Mouse (Mus musculus) embryonic facial prominence, embryonic 10.5 days (tissue): Measurements from ENCODE around the gene Tet1. TPM values are rescaled to one million over a fixed set of nuclear protein-coding genes. Genes with fewer than 3 reads are reported as not detected.

ENCODE experiments used
- DNase-seq: peaks from one replicate; pipeline ENCODE4 v3.0.0-alpha.2; 2017; ENCODE audit warnings: low spot score
- H3K27ac ChIP-seq: fragments of 300-500 bp; sonication (generic); replicated peaks from 2 replicates; pipeline ENCODE4 v1.5.1; 2016; ENCODE audit warnings: mild to moderate bottlenecking
- H3K27me3 ChIP-seq: fragments of 300-500 bp; sonication (generic); replicated peaks from 2 replicates; pipeline ENCODE4 v1.6.1; 2016; ENCODE audit warnings: low read depth, mild to moderate bottlenecking; ENCODE audit not compliant: poor library complexity, severe bottlenecking
- H3K36me3 ChIP-seq: fragments of 300-500 bp; sonication (generic); replicated peaks from 2 replicates; pipeline ENCODE4 v1.6.1; 2016; ENCODE audit warnings: mild to moderate bottlenecking, moderate library complexity
- H3K4me1 ChIP-seq: fragments of 300-500 bp; sonication (generic); 2 replicates; pipeline ENCODE4 v1.6.1; 2016
- H3K4me3 ChIP-seq: fragments of 300-500 bp; sonication (generic); 2 replicates; pipeline ENCODE4 v1.5.1; 2016; ENCODE audit warnings: mild to moderate bottlenecking, moderate library complexity
- H3K9me3 ChIP-seq: fragments of 300-500 bp; sonication (generic); 2 replicates; pipeline ENCODE4 v1.6.1; 2016; ENCODE audit warnings: mild to moderate bottlenecking
- WGBS: fragments of 180-500 bp; shearing (Covaris S2); methylation state at CpG from one replicate; pipeline ENCODE4 v1.1.7; 2016; 5-methylcytosine and 5-hydroxymethylcytosine counted together
- polyA plus RNA-seq: library from polyadenylated mRNA; unstranded; fragments of >200 nt; fragmentation: Nextera tagmentation; extraction: Ambion mirVana; gene quantifications from 2 replicates; pipeline ENCODE4 v1.2.1, GENCODE M21; 2016

The Tet1 gene
- polyA plus RNA-seq, 1 experiment from 2014 or later: 34.5 TPM

DNA sequence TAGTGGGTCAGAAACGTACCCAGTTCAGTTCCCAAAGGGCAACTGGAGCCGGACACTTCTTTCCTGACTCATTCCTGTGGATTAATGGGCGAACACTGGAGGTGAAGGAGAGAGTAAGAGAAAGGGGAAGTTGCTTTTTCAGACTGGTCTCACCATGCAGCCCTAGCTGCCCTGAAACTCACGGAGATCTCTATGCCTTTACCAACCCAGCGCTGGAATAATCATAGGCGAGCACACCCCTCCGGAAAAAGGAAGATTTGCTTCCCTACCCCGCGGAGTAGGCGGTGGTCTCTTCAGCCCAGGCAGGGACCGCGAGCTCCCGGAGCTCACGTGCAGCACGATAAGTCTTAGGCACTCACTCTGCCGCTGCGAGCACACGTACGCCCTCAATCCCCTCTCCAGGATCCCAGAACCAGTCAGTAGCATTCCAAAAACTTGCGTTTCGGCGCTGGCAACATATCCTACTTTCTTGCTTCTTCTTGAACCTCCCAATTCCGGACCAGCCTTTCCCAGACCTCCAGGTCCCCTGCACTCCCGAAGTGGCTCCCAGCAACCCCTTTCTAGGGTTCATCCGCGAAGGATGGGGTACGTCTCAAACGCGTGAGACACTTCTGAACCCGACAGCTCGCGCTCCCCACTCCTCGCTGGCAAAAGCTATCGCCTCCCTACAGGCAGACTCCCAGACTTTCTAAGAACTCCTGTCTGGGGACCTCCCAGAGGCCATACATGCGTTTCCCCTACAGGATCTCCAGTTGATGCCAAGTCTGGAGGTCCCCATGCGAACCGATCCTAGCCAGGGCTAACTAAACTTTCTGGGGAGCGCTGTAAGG, 22.6 kb downstream of the Tet1 start:
- no peaks in the 10 kb centered on the region for H3K36me3 ChIP-seq
- peak overlapping the region; percentile 80 for H3K4me3 ChIP-seq
- peaks cover 14% of the 10 kb centered on the region; the same call in 1 of the 2 replicates for H3K27me3 ChIP-seq
- peak; percentile 68 for DNase-seq
- peaks cover 24% of the 10 kb centered on the region for H3K4me1 ChIP-seq
- H3K9me3 ChIP-seq: no peaks in the 10 kb centered on the region
- under 1% methylated on average over 38 of the region's 38 CpGs for WGBS
- H3K27ac ChIP-seq: peak overlapping the region; percentile 89

DNA sequence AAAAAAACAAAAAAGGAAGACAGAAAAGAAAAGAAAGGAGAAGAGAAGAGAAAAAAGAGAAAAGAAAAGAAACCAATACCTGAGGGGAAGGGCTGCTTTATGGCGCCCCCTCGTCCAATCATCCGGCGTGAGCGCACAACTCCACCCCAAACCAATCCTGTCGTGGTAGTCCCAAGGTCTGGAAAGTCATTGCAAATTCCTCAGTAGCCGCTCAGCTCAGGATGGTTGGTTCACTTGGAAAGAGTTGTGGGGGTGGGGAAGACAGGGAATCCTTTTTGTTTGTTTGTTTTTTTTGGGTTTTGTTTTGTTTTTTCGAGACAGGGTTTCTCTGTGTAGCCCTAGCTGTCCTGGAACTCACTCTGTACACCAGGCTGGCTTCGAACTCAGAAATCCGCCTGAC, 23.3 kb downstream of the Tet1 start:
- Histone ChIP-seq H3K27me3 (peaks cover 14% of the 10 kb centered on the region; the same call in 1 of the 2 replicates), H3K27ac (no peak overlapping the region), H3K36me3 (no peaks in the 10 kb centered on the region), H3K4me1 (peaks cover 24% of the 10 kb centered on the region), H3K9me3 (no peaks in the 10 kb centered on the region), H3K4me3 (peak overlapping the region; percentile 80)
- no peak for DNase-seq
- 32% methylated on average over 10 of the region's 10 CpGs for WGBS

DNA sequence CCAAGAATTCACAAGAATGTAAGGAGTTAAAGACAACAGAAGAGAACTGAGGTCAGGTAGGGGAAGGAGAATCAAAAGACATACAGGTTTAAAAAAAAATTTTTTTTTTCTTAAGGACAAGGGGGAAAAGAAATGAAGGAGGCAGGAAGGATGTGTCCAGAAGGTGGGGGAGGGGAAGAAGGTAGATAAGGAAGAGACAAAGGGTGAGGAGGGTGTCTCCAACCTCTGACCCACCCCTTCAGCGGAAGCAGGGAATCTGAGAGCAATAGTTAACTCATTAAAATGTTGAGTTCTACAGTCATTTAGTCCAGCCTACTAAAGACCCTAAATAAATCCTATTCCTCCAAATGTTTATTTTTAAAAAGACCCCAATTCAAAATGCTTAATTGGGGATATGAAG, 24.3 kb downstream of the Tet1 start:
- Histone ChIP-seq H3K27ac (no peak overlapping the region), H3K9me3 (no peaks in the 10 kb centered on the region), H3K36me3 (peaks cover 4% of the 10 kb centered on the region), H3K4me3 (no peak overlapping the region), H3K4me1 (peaks cover 24% of the 10 kb centered on the region), H3K27me3 (peaks cover 14% of the 10 kb centered on the region; the same call in 1 of the 2 replicates)
- DNase-seq: no peak
- 37% methylated on average over 1 of the region's 1 CpGs for WGBS

DNA sequence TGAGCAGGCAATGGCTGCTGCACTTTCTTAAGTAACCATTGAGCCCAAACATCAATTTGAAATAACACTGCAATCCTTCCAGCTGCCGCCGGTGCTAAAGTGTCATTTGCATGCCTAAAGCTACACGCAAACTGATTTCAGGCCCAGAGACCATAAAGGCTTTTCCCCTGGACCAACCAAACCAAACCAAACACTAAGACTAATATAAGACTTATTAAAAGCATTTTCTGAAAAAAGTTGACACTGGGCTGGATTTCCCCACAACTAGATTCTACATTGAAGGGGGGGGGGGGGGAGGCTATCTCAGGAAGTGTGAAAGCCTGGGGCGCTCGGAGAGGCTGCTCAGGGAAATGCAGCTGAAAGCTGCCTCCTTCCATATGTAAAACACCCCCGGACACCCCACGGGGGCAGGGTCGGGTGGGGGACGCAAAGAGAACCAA, 24.8 kb downstream of the Tet1 start:
- peaks cover 10% of the 10 kb centered on the region for H3K36me3 ChIP-seq
- no peaks in the 10 kb centered on the region for H3K9me3 ChIP-seq
- peaks cover 14% of the 10 kb centered on the region; the same call in 1 of the 2 replicates for H3K27me3 ChIP-seq
- peak; percentile 40 for DNase-seq
- H3K4me1 ChIP-seq: peaks cover 24% of the 10 kb centered on the region
- H3K4me3 ChIP-seq: peak overlapping the region; percentile 25; the same call in 1 of the 2 replicates
- no peak overlapping the region for H3K27ac ChIP-seq
- 7% methylated on average over 9 of the region's 9 CpGs for WGBS

DNA sequence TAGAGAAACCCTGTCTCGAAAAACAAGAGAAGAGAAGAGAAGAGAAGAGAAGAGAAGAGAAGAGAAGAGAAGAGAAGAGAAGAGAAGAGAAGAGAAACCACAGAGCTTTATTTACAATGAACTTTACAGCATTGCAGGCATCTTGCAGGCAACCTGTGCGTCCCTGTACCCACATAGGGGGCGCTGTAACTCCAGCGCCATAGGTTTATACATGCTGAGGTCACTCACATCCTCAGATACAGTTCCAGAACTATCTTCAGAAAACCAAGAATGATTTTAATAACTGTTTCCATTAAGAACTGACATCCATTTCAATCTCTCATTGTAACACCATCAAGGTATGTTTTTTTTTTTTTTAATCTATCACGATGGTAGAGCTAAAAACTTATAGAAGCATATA, 27.6 kb downstream of the Tet1 start:
- Histone ChIP-seq H3K4me1 (peaks cover 19% of the 10 kb centered on the region), H3K4me3 (no peak overlapping the region), H3K36me3 (peaks cover 29% of the 10 kb centered on the region), H3K27me3 (peaks cover 9% of the 10 kb centered on the region; the same call in 1 of the 2 replicates), H3K9me3 (no peaks in the 10 kb centered on the region), H3K27ac (no peak overlapping the region)
- 52% methylated on average over 5 of the region's 5 CpGs for WGBS
- DNase-seq: peak; percentile 38

DNA sequence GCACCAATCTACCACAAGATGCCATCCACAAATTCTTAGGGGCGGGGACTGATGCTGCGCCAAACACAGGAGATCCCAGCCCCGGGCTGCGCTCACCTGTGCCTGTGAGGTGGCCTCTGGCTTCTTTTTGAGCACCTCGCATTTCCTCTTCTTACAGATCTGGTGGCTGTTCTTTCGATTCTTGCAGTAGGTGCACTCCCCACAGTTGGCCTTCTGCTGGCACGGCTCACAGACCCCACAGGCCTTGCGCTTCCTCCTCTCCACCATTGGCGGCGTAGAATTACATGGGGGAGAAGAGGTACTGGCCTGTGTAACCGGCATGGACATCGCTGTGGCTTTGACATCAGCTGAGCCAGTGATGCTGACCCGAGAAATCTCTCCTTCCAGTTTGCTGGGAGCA, 30.7 kb downstream of the Tet1 start:
- H3K4me1 ChIP-seq: no peaks in the 10 kb centered on the region
- WGBS: 89% methylated on average over 13 of the region's 13 CpGs
- DNase-seq: no peak

DNA sequence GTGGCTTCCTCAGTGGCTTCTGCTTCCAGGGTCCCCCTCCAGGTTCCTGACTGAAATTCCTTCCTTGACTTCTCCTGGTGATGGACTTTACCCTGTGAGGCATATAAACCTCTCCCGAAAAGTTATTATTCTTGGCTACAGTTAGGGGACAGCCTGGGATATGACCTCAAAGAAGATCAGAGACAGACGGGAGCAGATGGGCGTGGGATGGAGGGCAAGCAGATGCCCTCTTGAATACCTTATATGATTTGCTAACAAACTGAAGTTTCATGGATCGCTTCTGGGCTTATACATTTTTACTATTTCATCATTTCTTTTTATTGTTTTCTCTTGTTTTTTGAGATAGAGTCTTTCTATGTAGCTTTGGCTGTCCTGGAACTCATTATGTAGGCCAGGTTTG, 33.2 kb downstream of the Tet1 start:
- Histone ChIP-seq H3K4me1 (no peaks in the 10 kb centered on the region), H3K4me3 (no peak overlapping the region), H3K36me3 (peaks cover 32% of the 10 kb centered on the region), H3K9me3 (no peaks in the 10 kb centered on the region), H3K27ac (no peak overlapping the region), H3K27me3 (no peaks in the 10 kb centered on the region)
- no peak for DNase-seq
- WGBS: 95% methylated on average over 4 of the region's 4 CpGs

More for the DNA sequence above, 30.7 kb downstream of the Tet1 start:
- H3K9me3 ChIP-seq: no peaks in the 10 kb centered on the region
- H3K27me3 ChIP-seq: no peaks in the 10 kb centered on the region
- no peak overlapping the region for H3K27ac ChIP-seq
- no peak overlapping the region for H3K4me3 ChIP-seq
- H3K36me3 ChIP-seq: peaks cover 32% of the 10 kb centered on the region

DNA sequence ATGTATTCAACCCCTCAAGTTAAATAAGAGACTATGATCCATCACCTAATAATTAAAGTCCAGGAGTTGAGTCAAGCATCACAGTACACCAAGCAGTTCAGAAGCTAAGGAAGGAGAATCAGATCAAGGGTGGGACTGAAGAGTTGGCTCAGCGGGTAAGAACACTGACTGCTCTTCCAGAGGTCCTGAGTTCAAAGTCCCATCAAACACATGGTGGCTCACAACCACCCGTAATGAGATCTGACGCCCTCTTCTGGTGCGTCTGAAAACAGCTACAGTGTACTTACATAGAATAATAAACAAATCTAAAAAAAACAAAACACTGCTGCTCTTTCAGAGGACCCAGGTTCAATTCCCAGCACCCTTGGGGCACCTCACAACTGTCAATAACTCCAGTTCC, 34.0 kb downstream of the Tet1 start:
- no peak overlapping the region for H3K27ac ChIP-seq
- H3K4me1 ChIP-seq: 0 out of 2 replicates have a peak, but pooled peaks cover 3% of the 10 kb centered on the region
- no peaks in the 10 kb centered on the region for H3K27me3 ChIP-seq
- H3K4me3 ChIP-seq: no peak overlapping the region
- H3K9me3 ChIP-seq: no peaks in the 10 kb centered on the region
- no peak for DNase-seq
- 79% methylated on average over 4 of the region's 4 CpGs for WGBS
- H3K36me3 ChIP-seq: peaks cover 30% of the 10 kb centered on the region

DNA sequence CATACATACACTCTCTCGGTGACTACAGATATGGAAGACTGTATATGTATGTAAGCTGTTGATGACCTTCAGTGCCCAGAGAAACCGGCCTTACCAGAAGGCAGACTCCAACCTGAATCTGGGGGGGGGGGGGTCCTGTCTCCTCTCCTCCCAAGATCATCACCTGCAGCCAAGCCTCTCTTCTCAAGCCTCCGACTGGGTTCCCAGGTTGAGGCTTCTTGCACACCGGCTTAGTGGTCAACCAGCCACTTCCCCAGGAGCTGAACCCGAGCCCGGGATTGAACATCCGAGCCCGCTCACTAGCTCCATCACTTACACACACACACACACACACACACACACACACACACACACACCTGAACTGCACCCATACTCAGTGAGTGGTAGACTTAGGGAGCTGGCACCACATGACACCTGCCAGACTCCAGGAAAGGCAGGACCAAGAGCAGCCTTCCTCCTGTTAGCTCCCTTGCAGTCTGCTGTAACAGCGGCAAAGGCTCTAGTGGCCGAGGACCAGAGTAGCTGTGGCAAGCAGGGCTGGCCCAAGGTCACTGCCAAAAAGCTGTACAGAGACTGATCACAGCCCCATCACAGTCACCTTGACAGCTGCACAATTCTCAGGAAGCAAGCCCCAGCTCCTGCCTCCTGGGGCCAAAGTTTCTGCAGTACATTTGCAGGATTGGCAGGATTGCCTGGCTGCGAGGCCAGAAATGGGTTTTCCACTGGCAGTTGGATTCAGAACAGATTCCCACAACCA, 42.6 kb downstream of the Tet1 start:
- H3K27ac ChIP-seq: peak overlapping the region; percentile 91
- H3K4me3 ChIP-seq: peak overlapping the region; percentile 65
- H3K27me3 ChIP-seq: peaks cover 15% of the 10 kb centered on the region
- H3K9me3 ChIP-seq: peaks cover 4% of the 10 kb centered on the region
- H3K36me3 ChIP-seq: peaks cover 19% of the 10 kb centered on the region
- 17% methylated on average over 11 of the region's 11 CpGs for WGBS
- DNase-seq: peak; percentile 52
- peaks cover 36% of the 10 kb centered on the region for H3K4me1 ChIP-seq

DNA sequence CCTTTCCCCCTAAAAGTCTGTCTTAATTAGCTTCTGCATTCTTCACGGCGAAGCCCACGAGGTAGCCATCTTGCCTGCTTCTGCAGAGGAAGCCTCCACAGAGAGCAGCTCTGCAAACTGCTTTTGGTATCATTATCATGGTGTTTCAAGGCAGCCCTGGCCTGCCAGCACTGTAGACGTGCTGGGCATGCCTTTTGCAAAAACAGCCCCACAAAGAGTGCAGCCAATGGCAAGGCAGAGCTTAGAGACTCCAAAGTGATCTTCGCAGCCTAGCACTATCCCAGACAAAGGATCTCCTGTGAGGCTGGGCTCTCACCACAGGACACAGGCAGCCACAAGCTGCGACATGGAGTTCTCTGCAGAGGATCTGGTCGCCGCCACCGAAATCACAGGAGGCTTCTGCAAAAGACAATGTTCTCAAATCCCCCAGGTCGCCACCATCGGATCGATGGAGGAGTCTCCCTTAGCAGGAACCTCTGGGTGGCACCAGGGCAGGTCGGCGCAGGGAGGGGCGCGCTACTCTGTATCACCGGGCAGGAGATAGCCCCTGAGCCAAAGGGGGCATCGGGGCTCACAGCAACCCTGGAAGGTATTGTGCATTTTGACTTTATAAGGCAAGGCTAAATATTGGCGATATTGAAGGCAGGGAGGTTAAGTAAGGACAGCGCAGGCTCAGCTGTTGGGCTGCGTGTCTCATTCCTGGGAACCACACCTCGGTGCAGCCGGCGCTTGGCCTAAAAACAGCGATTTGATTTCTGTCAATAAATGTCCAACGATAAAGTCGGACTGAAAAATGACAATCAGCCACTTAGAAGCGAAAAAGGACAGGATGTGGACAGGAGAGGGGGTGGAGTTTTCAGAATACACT, 43.4 kb downstream of the Tet1 start:
- peaks cover 15% of the 10 kb centered on the region for H3K27me3 ChIP-seq
- 1% methylated on average over 28 of the region's 28 CpGs for WGBS

DNA sequence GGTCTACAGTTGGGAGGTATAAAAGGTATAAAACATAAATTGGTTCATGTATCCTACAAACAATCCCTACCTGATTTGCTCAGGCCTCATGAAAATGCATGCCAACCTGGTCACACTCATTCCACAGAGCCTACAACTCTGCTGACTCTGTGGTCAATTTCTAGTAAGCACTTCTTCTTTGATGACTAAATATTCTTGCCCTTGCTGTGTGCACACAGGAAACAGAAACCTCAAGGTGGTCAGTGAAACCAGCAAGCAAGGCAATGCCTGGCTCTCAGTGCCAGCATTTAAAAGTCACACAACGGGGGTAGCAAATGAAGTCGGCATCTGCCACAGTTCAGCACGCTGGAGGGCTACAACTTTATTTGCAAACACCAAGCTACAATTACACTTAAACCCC, 45.2 kb downstream of the Tet1 start:
- Histone ChIP-seq H3K9me3 (peaks cover 4% of the 10 kb centered on the region), H3K4me3 (peak overlapping the region; percentile 65; the same call in 1 of the 2 replicates), H3K36me3 (peaks cover 31% of the 10 kb centered on the region), H3K27ac (no peak overlapping the region), H3K4me1 (peaks cover 32% of the 10 kb centered on the region), H3K27me3 (peaks cover 15% of the 10 kb centered on the region)
- WGBS: 91% methylated on average over 3 of the region's 3 CpGs
- no peak for DNase-seq

More for the DNA sequence above, 43.4 kb downstream of the Tet1 start:
- DNase-seq: peak; percentile 87
- H3K27ac ChIP-seq: peak overlapping the region; percentile 91
- peaks cover 27% of the 10 kb centered on the region for H3K36me3 ChIP-seq
- H3K4me3 ChIP-seq: peak overlapping the region; percentile 65
- H3K9me3 ChIP-seq: peaks cover 4% of the 10 kb centered on the region
- H3K4me1 ChIP-seq: peaks cover 36% of the 10 kb centered on the region

DNA sequence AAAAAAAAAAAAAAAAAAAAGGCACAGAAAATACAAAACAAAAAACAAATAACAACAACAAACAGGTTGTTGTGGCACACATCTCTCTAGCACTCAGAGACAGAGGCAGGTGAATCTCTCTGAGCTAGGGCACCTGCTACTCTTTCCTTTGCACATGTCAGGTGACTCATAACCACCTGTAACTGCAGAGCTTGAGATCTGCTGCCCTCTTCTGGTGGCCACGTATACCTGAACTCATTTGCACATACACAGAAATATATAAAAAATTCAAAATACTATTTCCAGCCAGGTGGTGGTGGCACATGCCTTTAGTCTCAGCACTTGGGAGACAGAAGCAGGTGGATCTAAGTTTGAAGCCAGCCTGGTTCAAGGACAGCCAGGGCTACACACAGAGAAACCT, 46.4 kb downstream of the Tet1 start:
- Histone ChIP-seq H3K27ac (no peak overlapping the region), H3K4me1 (peaks cover 32% of the 10 kb centered on the region), H3K9me3 (peaks cover 4% of the 10 kb centered on the region), H3K4me3 (no peak overlapping the region), H3K27me3 (peaks cover 11% of the 10 kb centered on the region), H3K36me3 (peaks cover 31% of the 10 kb centered on the region)
- no peak for DNase-seq
- 93% methylated on average over 1 of the region's 1 CpGs for WGBS
